Mouse (Mus musculus): Measurements from ENCODE around the gene Swt1.
"Not testable (repeated sequence)": the region's sequence is repeated elsewhere in the genome, so short reads cannot be mapped to it uniquely, and the experiment has no call there.

Swt1 gene

DNA sequence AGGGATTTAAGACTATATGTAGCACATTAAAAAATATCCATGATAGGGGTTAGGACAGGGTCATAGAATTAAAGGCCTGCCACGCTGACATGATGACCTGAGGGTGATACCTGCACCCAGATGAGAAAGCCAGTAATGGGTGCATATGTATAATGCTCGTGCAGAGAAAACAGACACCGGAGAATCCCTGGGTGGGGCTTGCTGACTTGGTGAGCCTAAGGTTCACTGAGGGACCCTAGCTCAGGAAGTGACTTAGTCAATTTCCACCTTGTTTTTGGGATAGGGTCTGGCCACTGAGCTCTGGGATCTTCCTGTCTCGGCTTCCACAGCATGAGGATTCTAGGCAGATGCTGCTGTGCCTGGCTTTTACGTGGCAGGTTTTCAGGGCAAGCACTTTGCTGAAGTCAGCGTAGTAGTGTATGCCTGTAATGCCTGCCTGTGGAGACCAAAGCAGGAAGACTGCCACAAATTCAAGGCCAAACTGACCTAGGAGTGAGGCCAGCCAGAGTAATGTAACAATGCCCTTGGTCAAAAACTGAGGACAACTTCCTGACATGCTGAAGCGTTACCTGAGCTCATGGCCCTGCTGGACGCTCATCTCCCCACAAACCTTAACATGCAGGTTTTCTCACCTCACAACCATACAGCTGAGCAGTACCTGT lies 61.2 kb downstream of the Swt1 start:
- DNase-seq (ENCODE audit: low spot score): no peak

DNA sequence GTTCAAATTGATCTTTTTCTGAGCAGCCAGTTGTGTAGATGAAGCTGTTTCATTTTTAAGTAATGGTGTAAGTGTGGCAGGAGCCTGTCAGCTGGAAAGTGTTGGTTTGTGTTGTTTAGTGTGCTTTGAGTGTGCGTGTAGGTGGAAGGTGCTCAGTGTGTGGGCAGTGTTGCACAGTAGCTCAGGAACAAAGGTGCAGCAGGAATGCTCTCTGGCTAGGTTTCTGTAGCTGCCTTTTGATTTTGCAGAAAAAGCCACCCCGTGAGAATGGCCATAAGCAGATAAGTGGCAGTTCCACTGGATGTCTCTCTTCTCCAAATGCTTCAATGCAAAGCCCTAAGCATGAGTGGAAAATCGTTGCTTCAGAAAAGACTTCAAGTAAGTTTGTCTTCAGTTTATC lies 68.9 kb downstream of the Swt1 start:
- no peak for DNase-seq (ENCODE audit: low spot score)

DNA sequence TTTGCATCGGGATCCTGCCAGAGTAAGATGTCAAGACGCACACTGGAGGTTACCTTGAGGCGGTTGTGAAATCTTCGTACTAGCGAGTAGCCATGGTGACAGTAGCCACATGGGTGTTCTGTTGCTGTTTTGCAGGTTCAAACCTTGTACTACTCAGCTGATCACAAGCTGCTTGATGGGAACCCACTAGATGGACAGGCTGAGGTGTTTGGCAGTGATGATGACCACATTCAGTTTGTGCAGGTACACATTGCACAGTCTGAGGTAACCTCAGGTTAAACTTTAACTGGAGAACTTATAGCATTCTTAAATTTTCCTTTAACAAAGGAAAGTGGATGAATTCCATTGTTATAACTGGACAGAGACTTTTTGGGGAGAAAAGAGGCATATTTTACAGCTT lies 72.3 kb downstream of the Swt1 start:
- DNase-seq (ENCODE audit: low spot score): no peak

DNA sequence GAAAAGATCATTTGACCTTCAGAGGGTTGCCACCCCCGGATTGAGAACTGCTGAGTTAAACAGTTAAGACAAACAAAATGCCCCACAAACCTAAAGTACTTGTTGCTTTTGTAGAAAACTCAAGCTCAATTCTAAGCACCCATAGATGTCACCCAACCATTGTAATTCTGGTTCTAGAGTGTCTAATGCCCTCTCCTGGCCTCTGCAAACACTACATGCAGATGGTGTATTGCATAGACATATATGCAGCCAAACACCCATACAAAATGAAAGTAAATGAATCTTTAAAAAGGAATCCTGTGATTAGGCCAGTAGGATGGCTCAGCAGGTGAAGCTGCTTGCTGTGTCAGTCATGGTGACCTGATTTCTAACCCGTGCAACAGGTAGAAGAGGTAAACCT lies 75.3 kb downstream of the Swt1 start:
- peak; percentile 31 for DNase-seq (ENCODE audit: low spot score)

DNA sequence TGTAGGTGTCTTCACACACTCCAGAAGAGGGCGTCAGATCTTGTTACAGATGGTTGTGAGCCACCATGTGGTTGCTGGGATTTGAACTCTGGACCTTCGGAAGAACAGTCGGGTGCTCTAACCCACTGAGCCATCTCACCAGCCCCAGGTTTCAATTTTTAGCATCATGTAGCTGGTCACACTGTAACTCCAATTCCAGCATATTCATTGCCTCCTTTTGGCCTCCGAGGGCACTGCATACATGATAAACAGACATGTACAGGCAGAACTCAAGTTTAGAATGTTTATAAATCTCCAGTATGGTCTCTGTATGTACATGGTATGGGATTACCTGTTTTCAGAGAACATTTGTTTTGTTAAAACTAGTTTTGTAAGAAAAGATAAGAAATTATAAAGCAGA lies 80.0 kb downstream of the Swt1 start:
- not testable (repeated sequence) for DNase-seq (ENCODE audit: low spot score)

DNA sequence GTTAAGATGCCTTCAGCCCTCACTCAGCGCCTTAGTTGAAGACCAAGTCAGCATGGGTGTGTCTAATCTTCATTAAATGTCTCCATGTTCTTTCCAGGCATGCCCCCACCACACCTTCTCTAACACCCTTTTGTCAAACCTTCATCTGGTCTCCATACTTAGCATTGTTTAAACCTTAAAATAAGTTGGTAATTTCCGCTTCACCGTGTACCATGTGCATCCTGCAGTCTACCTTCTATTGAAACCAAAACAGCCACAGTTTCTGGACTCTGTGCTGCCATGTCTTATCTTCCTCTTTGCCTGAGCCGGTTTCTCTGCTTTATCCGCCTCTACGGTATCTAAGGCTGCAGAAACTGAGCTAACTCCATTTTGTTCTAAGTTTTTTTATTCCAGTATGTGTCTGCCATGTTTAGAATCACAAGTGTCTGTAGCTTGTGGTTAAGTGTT lies 81.6 kb downstream of the Swt1 start:
- DNase-seq (ENCODE audit: low spot score): no peak

DNA sequence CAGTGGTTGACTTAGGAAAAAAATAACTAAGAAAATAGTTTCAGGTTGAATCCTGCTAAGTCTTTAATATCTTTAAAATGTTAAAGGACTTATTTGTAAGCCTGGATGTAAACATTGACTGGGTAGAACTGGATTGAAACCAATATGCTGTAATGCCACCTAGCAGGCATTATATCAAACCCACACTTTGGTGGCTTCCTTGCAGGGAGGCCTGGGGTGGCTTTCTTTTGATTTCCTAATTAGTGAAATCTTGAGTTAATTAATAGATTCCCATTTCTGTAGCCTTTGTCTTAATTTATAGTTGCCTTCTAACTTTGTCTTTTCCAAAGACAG lies 82.4 kb downstream of the Swt1 start:
- no peak for DNase-seq (ENCODE audit: low spot score)

DNA sequence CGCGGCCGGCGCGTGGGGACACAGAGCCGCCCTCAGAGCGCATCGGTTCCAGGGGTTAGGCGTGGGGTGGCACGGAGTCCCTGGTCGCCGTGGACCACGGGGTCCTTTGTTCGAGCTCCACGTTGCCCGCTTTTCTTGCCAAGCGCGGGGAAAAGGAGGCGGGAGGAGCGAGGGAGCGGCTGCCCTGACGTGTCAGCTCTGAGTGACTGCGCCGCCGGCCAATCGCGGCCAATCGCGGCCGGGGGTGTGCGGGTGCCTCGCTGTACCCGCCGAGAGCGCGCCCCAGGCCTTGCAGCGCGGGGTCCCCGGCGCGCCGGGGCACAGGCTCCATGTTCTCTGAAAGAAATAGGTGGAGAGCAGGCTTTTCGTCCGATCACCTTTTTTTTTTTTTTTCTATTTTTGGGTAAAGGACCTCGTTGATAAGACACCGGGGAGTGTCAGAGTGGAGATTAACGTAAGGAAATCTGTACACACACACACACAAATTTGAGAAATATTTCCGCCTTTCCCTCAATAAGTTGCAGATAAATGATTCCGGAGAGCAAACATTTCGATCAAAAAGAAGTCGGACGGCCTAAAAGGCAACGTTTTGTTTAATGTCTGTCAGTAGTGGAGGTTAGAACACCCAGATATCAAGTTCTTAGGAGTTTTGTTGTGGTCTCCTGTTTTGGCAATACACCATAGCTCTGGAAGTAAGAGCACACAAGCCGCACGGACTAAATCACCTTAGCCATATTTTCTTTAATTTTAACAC lies 83.0 kb downstream of the Swt1 start:
- DNase-seq (ENCODE audit: low spot score): peak; percentile 89

DNA sequence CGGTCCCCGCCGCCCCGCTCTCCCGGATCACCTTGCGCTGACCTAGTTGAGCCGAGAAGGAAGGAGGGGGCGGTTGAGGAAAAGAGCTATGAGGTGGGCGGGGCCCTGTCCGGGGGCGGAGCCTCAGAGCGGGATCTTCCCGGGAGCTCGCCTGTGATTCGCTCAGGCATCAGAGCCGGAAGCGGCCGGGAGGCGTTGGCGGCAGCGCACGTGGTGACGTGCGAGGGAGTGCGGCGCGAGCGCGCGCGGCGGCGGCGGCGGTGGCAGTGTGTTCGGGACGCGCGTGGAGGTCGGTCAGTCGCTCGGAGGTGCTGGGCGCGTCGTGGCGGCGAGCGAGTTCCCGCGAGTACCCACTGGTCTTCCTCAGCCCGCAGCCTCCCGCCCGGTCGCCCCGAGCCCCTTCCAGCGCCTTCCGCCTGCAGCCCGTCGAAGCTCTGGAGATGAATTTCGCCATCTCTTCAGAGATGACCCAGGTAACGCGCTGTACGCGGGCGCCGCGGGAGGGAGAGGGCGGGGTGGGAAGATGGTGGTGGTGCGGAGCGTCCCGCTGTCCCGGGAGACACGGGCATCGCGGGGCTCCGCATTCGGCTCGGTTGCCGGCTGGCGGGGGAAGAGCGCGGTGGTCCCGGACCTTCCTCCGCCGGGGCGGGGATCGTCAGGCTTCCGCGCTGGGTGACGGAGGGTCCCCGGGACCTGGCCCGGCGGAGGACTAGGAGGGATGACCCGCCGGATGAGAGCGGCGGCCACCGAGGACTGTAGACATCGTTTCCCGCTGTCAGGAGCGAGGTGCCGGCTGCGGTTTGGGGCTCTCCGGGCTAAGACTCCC lies 83.8 kb downstream of the Swt1 start, which contains the start of gene Ivns1abp:
Gene Ivns1abp (plus strand): TSS at position 195 of the 826 bp plus-strand sequence.
- DNase-seq (ENCODE audit: low spot score): peak; percentile 95

DNA sequence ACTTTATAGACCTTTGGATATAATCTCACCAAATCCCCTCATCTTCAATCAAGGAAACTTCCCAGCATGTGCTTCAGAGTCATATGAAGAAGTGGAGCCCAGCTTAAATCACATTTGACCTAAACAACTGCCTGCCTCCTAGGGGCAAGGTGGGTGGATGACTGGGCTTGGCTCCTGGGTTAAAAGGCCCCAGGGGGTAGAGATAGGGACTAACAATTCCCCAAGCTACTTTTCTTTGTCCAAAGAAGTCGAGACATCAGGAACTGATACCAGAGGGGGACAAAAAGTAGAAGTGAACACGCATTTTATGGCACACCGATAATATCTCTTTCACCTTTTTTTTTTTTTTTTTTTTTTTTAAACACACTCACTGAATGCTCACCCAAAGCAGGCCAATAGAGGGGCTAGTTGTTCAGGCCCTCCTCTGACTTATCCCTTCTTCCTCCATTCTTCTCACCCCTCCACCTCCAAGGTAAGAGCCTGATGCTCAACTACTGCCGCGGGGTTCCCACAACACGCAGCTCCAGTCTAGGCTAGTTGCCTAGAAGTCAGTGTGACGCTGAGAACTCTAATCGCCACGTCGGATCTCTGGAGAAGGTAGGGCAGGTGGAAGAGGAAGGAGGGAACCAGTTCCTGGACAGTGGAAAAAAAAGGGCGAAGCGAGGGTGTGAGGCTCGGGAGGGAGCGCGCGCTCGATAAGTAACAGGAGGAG lies 84.5 kb downstream of the Swt1 start:
- peak; percentile 30 for DNase-seq (ENCODE audit: low spot score)

DNA sequence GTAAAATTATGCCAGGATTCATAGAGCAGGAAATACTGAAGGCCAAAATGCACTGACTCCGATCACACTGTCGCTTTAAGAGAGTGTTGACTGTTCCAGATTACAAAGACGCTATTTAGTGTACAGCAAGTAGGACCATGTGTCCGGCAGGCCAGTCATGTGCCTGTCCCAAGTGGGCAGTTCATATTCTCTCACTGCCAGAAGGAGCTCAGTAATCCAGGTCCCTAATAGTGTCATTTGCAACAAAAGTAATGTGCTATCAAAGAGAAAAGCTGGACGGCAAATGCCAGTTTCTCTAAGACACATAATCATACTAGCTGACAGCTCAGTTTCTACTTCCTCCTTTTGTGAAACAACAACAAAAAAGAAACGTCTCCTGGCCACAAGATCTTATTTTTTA lies 85.3 kb downstream of the Swt1 start:
- DNase-seq (ENCODE audit: low spot score): peak; percentile 51

DNA sequence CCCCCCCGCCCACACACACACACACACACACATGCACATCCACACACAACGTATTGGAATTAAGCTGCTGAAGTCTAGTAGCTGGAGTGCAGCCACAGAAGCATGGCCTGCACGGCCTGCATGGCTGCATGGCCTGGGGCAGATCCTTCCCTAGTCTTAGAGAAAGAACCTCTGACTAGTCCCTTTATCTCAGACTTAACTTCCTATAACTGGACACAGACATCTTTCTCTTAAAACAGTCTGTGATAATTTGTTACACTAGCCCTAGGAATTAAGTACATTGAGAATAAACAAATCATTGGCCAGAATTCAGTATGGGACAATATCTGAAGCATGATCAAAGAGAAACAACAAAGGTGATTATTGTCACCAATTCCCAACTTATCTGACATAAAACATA lies 85.9 kb downstream of the Swt1 start:
- no peak for DNase-seq (ENCODE audit: low spot score)

DNA sequence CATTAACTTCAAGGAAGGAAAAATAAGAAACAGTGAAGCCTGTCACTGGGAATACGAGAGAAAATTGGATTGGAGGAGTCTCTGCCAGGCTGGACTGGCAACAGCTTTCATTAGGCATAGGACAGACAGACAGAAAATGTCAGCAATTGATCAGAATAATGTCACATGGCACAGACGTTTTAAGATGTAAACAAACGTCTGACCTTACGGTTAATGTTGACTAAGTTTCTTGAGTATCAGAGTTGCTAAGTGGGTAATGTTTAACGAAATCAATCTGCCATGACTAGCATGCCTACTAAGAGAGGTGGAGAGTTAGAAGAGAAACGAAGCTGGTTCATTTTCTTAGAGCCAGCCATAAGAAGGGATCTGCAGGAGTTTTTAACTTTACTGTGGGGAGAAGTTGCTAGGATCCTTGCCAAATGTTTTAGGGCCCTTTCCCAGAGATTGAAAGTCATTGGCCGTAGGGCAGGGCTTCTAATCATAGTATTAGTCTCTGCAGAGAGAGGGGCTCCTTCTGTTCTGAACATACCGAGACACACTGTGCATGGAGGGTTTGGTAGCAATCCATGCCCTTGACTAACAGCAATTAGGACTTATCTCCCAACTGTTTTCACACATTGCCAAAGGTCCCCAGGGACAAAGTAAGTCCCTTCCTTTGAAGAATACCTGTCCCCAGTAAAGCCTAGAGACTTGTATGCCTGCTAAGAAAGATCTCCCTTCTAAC lies 86.8 kb downstream of the Swt1 start:
- DNase-seq (ENCODE audit: low spot score): no peak

DNA sequence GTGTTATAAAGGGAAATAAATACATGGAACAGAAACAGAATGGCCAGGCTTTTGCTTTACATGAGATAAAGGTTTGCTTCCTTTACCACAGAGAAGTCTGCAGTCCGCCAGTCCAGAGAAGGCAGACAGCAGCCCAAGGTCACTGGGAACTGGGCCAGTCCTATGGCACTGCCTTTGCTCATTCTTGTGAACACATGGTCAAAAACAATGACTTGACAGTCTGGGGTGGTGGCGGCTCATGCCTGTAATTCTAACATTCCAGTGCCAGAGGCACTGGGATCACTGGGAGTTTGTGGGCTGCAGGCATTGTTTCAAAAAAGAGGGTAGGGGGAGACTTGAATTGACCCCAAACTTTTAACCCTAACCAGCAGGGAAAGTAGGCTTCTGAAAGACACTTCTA lies 89.3 kb downstream of the Swt1 start:
- DNase-seq (ENCODE audit: low spot score): peak; percentile 71

DNA sequence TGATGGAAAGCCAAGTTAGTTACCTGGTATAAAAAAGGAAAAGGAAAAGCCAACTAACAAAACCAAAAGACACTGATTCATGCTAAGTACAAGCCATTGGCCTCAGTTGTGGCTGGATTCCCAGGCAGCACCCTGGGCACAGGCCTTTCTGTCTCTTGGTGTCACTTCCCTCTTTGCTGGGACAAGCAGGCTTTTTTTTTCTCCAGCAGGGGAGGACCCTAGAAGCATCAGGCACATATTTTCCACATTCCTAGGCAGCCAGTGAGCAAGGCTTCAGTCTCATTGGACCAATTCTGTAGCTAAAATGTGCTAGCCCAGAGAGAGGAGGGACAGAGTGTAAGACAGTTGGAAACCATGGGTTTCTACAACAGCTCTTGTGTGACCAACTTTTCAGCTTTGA lies 90.0 kb downstream of the Swt1 start:
- no peak for DNase-seq (ENCODE audit: low spot score)

DNA sequence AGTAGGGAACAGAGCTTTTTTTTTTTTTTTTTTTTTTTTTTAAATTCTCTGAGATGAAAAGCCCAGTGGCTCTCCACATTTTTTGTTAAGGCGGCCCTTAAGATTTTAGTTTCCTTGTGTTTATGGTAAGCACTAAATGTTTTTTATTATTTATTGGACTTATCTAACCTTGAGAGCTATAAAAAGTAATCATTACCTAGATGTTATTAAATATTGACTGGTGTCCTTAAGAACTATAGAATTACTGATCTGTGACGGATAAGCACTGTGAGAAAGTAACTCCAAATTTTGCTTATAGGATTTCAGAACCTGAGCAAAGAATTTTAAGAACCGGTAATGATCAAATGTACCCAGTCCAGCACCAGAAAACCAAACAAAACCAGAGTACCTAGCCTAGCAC lies 95.4 kb downstream of the Swt1 start:
- no peak for DNase-seq (ENCODE audit: low spot score)

DNA sequence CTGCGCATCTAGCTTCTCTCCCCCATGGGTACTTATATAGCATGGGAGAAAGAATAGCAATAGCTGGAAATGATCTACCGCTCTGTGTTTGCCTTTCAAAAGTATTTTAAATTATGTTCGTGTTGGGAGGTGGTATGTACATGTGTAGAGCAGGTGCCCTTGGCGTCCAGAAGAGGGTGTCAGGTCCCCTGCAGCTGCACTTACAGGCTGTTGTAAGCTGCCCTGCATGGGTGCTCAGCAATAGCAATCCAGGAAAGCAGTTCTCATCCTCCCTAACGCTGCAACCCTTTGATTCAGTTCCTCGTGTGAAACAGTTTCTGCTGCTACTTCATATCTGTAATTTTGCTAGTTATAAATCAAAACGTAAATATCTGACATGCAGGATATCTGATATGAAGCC lies 98.7 kb downstream of the Swt1 start:
- no peak for DNase-seq (ENCODE audit: low spot score)

DNA sequence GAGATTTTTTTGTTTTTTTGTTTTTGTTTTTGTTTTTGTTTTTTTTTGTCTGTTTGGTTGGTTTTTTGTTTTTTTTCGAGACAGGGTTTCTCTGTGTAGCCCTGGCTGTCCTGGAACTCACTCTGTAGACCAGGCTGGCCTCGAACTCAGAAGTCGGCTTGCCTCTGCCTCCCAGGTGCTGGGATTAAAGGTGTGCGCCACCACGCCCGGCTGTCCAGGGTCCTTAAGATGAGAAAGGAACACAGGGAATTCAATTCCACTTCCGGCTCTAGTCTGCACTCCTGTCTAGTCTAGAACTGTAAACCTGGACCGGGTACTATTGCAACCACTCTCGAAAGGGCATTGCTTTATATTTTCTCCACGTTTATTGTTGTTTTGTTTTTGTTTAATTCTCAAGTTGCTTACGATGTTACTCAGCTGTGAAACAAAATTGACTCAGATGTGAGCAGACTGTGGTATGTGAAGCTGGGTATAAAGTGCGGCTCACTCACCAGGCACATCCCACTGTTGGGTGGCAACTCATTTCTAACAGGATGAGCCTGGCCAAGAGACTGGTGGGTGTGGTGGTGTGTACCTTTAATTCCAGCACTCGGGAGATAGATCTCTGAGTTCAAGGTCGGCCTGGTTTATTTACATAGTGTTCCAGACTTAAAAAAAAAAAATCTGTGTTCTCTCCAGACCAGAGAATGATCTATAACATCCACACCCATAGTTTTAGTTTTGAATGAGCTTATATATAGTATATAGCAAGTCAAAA lies 99.7 kb downstream of the Swt1 start:
- no peak for DNase-seq (ENCODE audit: low spot score)

DNA sequence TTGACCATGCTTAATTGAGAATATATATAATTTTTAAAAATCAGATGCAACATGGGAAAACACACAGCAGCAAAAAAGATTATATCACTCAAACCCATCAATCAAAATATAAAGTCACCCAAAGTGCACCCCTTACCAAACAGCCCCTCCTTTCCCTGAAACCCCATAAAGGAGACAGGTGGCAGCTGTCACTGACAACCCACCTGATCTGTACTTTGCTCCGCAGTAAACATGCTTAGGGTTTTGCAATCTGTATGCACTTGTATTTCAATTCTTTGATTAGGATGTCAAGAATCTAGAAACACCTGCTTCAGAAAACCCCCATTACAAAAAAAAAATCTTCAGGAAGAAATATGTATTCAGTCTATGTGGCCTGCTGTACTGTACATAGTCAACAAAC lies 102.9 kb downstream of the Swt1 start:
- DNase-seq (ENCODE audit: low spot score): no peak

DNA sequence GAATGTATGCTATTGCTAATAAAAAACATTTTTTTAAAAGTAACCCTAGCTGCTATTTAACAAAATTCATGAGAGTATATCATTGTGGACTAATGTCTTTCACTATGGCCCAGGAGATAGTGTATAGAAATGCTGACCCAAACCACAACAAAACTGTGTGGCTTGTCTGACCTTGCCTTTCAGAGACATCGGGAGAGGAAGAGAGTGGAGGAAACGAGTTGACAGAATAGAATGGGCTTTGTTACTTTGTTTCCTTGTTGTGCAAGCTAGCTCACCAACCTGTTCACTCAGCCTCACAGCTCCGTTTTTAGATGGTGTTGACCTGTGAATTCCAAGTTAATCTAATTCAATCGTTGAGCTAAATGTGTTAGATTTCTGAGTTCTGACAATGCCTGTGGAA lies 107.8 kb downstream of the Swt1 start:
- DNase-seq (ENCODE audit: low spot score): no peak

DNA sequence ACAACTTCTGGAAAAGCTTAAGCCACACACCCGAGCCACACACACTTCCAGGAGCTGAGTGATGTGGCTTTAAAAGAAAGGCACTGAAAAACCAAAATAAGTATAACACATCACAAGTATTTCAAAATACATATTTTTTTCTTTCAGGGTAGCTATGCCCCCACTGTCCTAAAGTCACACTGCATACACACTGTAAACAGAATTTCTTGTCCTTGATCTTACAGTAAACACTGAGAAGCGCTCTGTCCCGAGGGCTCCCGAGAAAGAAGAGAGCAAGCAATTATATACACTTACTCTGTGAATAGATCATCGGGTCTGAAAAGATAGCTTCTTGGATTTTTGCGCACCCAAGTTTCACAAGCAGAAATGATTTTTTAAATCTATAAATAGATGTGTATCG lies 109.0 kb downstream of the Swt1 start:
- no peak for DNase-seq (ENCODE audit: low spot score)
